Mouse (Mus musculus): ENCODE measurements around the gene Hpd. TPM values are rescaled to one million over a fixed set of nuclear protein-coding genes. Genes with fewer than 3 reads are reported as not detected.
A peak's percentile ranks its signal among the peaks of the same experiment; 100 is the strongest.

The Hpd gene
- polyA plus RNA-seq, 1 experiment from 2014 or later, result 638 TPM

- Histone ChIP-seq H3K27ac (ENCODE audit: low read depth) (peak overlapping the region; percentile 100), H3K36me3 (replicated peaks; ENCODE audit: insufficient read depth, low read length) (peaks cover 9% of the 10 kb centered on the region), H3K9ac (replicated peaks) (peak overlapping the region; percentile 99), H3K9me3 (ENCODE audit: low read length) (no peaks in the 10 kb centered on the region), H3K4me3 (ENCODE audit: low read depth, low read length) (peak overlapping the region; percentile 94), H3K4me2 (ENCODE audit: low read depth, low read length) (peak overlapping the region; percentile 88), H3K4me1 (ENCODE audit: insufficient read depth) (peaks cover 54% of the 10 kb centered on the region), H3K27me3 (ENCODE audit: insufficient read depth, low read length) (no peaks in the 10 kb centered on the region)
- ATAC-seq, result no peak
- 3% methylated on average over 28 of the region's 28 CpGs for WGBS (ENCODE audit: insufficient replicate concordance)
- peak; percentile 31 for DNase-seq
- no peak for TF ChIP-seq CTCF (IDR thresholded peaks at IDR 0.05; ENCODE audit: low read depth)
- no peak for TF ChIP-seq EP300 (IDR thresholded peaks at IDR 0.05; ENCODE audit: low read depth)
Measured at GRCm38 (mm10) chr5:123139722-123140627, 42.6 kb downstream of the Hpd start.

DNA sequence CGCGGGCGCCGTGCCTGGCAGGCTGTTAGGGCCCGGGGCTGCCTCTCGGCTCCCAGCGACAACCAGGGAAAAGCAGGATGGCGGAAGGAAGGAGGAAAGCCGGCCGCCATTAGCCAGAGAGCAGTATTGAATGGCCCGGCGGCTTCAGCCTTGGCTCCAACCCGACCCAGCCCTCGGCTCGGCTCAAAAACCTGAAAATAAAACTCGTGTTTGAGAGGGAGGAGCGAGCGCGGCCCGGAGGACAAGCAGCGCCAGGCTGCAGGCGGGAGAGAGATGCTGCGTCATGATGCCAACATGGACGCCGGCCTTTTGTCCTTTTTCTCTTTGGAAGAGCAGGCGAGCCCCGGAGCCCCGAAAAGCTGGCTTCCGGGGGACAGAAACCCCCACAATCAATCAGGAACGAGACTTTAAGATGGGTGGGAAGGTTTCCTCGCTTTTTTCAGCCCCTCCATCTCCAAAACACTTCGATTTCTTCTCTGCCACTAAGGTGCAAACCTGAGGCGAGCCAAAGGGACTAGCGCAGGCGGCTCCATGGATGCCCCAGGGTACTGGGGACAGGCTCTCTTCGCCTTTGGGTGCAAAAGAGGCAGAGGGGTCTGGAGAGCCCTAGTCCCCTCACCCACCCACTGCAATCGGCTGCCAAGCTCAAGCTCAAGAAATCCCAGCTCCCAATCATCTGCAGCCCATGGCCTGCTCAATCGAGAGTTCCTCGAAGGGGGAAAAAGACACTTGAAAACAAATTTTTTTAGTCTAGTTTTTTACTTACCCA lies 43.4 kb downstream of the Hpd start:
- no peak for TF ChIP-seq CTCF (IDR thresholded peaks at IDR 0.05; ENCODE audit: low read depth)
- TF ChIP-seq EP300 (IDR thresholded peaks at IDR 0.05; ENCODE audit: low read depth), result peak; percentile 55
- H3K4me1 ChIP-seq (ENCODE audit: insufficient read depth), result peaks cover 54% of the 10 kb centered on the region
- peaks cover 8% of the 10 kb centered on the region for H3K36me3 ChIP-seq (replicated peaks; ENCODE audit: insufficient read depth, low read length)
- 2% methylated on average over 39 of the region's 39 CpGs for WGBS (ENCODE audit: insufficient replicate concordance)
- H3K27me3 ChIP-seq (ENCODE audit: insufficient read depth, low read length), result no peaks in the 10 kb centered on the region
- no peaks in the 10 kb centered on the region for H3K9me3 ChIP-seq (ENCODE audit: low read length)
- peak overlapping the region; percentile 94 for H3K4me3 ChIP-seq (ENCODE audit: low read depth, low read length)
- peak overlapping the region; percentile 100 for H3K27ac ChIP-seq (ENCODE audit: low read depth)
- ATAC-seq, result peak; percentile 14
- peak; percentile 87 for DNase-seq
- peak overlapping the region; percentile 88 for H3K4me2 ChIP-seq (ENCODE audit: low read depth, low read length)
- peak overlapping the region; percentile 99 for H3K9ac ChIP-seq (replicated peaks)

- under 1% methylated on average over 26 of the region's 40 CpGs for WGBS (ENCODE audit: insufficient replicate concordance)
- peak; percentile 28 for ATAC-seq
- peak; percentile 83 for DNase-seq
- no peaks in the 10 kb centered on the region for H3K27me3 ChIP-seq (ENCODE audit: insufficient read depth, low read length)
- H3K4me1 ChIP-seq (ENCODE audit: insufficient read depth), result peaks cover 51% of the 10 kb centered on the region
- no peaks in the 10 kb centered on the region for H3K9me3 ChIP-seq (ENCODE audit: low read length)
- H3K9ac ChIP-seq (replicated peaks), result peak overlapping the region; percentile 99
- peak overlapping the region; percentile 88 for H3K4me2 ChIP-seq (ENCODE audit: low read depth, low read length)
- no peak for TF ChIP-seq EP300 (IDR thresholded peaks at IDR 0.05; ENCODE audit: low read depth)
- peak; percentile 17; the same call in 1 of the 2 replicates for TF ChIP-seq CTCF (IDR thresholded peaks at IDR 0.05; ENCODE audit: low read depth)
- H3K4me3 ChIP-seq (ENCODE audit: low read depth, low read length), result peak overlapping the region; percentile 94
- peaks cover 14% of the 10 kb centered on the region for H3K36me3 ChIP-seq (replicated peaks; ENCODE audit: insufficient read depth, low read length)
- peak overlapping the region; percentile 100 for H3K27ac ChIP-seq (ENCODE audit: low read depth)
Measured at GRCm38 (mm10) chr5:123138230-123138911, 44.2 kb downstream of the Hpd start.

DNA sequence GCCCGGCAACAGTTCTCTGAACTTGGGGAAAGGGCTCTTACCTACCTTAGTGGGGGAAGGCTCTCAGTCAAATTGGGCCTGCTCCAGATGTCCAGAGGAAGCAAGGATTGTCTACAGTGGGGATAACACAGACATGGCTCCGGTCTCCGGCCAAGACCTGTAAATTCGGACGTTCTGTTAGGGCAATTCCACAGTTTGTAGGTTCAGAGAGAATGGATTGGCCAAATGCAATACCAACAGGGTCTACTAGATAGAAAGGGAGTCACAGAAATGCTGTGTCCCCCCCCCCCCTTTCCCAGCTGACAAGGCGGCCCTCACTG lies 44.7 kb downstream of the Hpd start:
- H3K36me3 ChIP-seq (replicated peaks; ENCODE audit: insufficient read depth, low read length), result peaks cover 14% of the 10 kb centered on the region
- peaks cover 55% of the 10 kb centered on the region for H3K4me1 ChIP-seq (ENCODE audit: insufficient read depth)
- peak overlapping the region; percentile 100 for H3K27ac ChIP-seq (ENCODE audit: low read depth)
- peak overlapping the region; percentile 88 for H3K4me2 ChIP-seq (ENCODE audit: low read depth, low read length)
- no peaks in the 10 kb centered on the region for H3K27me3 ChIP-seq (ENCODE audit: insufficient read depth, low read length)
- peak overlapping the region; percentile 94 for H3K4me3 ChIP-seq (ENCODE audit: low read depth, low read length)
- H3K9me3 ChIP-seq (ENCODE audit: low read length), result no peaks in the 10 kb centered on the region
- 10% methylated on average over 5 of the region's 6 CpGs for WGBS (ENCODE audit: insufficient replicate concordance)
- peak overlapping the region; percentile 99 for H3K9ac ChIP-seq (replicated peaks)
- no peak for ATAC-seq
- DNase-seq, result no peak
- TF ChIP-seq EP300 (IDR thresholded peaks at IDR 0.05; ENCODE audit: low read depth) (no peak), CTCF (IDR thresholded peaks at IDR 0.05; ENCODE audit: low read depth) (no peak)

- DNase-seq, result peak; percentile 86
- 6% methylated on average over 20 of the region's 20 CpGs for WGBS (ENCODE audit: insufficient replicate concordance)
Measured at GRCm38 (mm10) chr5:123137044-123137909, 45.2 kb downstream of the Hpd start.

More at GRCm38 (mm10) chr5:123137044-123137909, 45.2 kb downstream of the Hpd start:
- peak overlapping the region; percentile 100 for H3K27ac ChIP-seq (ENCODE audit: low read depth)
- TF ChIP-seq CTCF (IDR thresholded peaks at IDR 0.05; ENCODE audit: low read depth) (no peak), EP300 (IDR thresholded peaks at IDR 0.05; ENCODE audit: low read depth) (0 out of 2 replicates have a peak, but pooled peaks have one; percentile 16)
- no peaks in the 10 kb centered on the region for H3K9me3 ChIP-seq (ENCODE audit: low read length)
- peaks cover 14% of the 10 kb centered on the region for H3K36me3 ChIP-seq (replicated peaks; ENCODE audit: insufficient read depth, low read length)
- peaks cover 61% of the 10 kb centered on the region for H3K4me1 ChIP-seq (ENCODE audit: insufficient read depth)
- H3K27me3 ChIP-seq (ENCODE audit: insufficient read depth, low read length), result no peaks in the 10 kb centered on the region
- H3K9ac ChIP-seq (replicated peaks), result peak overlapping the region; percentile 99
- peak overlapping the region; percentile 88 for H3K4me2 ChIP-seq (ENCODE audit: low read depth, low read length)
- no peak for ATAC-seq
- H3K4me3 ChIP-seq (ENCODE audit: low read depth, low read length), result peak overlapping the region; percentile 94
